Mouse (Mus musculus): ENCODE measurements around the gene Madcam1. TPM values are rescaled to one million over a fixed set of nuclear protein-coding genes. Genes with fewer than 3 reads are reported as not detected.
A peak's percentile ranks its signal among the peaks of the same experiment; 100 is the strongest.

Gene Madcam1
- polyA plus RNA-seq, 1 experiment from 2014 or later, result 3.2 TPM

DNA sequence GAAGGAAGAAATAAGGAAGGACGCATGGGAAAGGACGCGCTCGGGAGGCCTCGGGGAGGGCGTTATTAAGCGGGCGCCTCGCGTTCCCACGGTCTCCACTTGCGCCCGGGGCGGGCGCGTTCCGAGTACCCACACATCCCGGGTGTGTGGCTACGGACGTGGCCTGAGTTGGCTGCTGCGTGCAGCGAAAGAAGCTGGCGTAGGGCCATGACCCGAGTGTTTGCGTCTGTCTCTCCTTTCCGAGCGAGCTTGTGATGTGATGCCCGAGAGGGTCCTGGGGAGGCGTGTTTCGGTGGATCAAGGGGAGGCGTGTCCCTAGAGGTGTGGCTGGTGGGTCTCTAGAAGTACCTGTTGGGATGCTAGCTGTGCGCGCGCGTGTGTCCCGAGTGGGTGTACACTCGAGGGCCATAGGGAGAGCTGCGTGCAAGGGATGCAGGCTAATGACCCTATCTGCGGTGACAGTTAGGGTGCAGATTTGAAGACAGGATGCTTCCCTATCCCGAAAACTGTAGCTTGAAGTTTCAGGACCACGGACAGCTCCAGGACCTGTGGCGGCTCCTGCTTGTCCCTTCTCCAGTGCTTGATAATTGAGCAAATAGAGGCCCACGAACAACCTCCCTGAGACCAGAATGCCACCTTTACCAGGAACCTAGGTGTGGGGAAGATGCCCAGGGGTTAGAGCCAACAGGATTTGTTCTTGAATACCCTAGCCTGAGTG, 53.4 kb downstream of the Madcam1 start:
- Histone ChIP-seq H3K4me2 (replicated peaks) (peak overlapping the region; percentile 99), H3K4me1 (peaks cover 18% of the 10 kb centered on the region), H3K9ac (peak overlapping the region; percentile 74; the same call in 1 of the 2 replicates), H3K27me3 (peaks cover 55% of the 10 kb centered on the region), H3K36me3 (no peaks in the 10 kb centered on the region), H3K9me3 (replicated peaks) (no peaks in the 10 kb centered on the region), H3K4me3 (peak overlapping the region; percentile 72), H3K27ac (no peak overlapping the region)
- WGBS, result 5% methylated on average over 43 of the region's 43 CpGs
- ATAC-seq (ENCODE audit: low FRiP score), result 0 out of 2 replicates have a peak, but pooled peaks have one; percentile 14

Other genes starting within 250 kb of the Madcam1 start
- 0.05 TPM in 1 of 2 replicates, not detected in the other for gene Vmn2r83, start 195.8 kb upstream of the Madcam1 start, polyA plus RNA-seq (2016; fragmentation: Nextera tagmentation; extraction: Ambion mirVana)
- 13.4 and 14.6 TPM in 2 replicates for gene Plpp2, start 130.8 kb upstream of the Madcam1 start, polyA plus RNA-seq (2016; fragmentation: Nextera tagmentation; extraction: Ambion mirVana)
- 57.8 and 66.1 TPM in 2 replicates for gene Mier2, start 109.4 kb upstream of the Madcam1 start, polyA plus RNA-seq (2016; fragmentation: Nextera tagmentation; extraction: Ambion mirVana)
- not detected in 2 replicates for gene Theg, start 77.2 kb upstream of the Madcam1 start, polyA plus RNA-seq (2016; fragmentation: Nextera tagmentation; extraction: Ambion mirVana)
- 0.08 TPM in 1 of 2 replicates, not detected in the other for gene C2cd4c, start 50.5 kb upstream of the Madcam1 start, polyA plus RNA-seq (2016; fragmentation: Nextera tagmentation; extraction: Ambion mirVana)
- 30.3 and 33.0 TPM in 2 replicates for gene Shc2, start 26.6 kb upstream of the Madcam1 start, polyA plus RNA-seq (2016; fragmentation: Nextera tagmentation; extraction: Ambion mirVana)
- not detected in 2 replicates for gene Odf3l2, start 18.8 kb upstream of the Madcam1 start, polyA plus RNA-seq (2016; fragmentation: Nextera tagmentation; extraction: Ambion mirVana)
- 68.1 and 69.4 TPM in 2 replicates for gene Tpgs1, start 4.8 kb downstream of the Madcam1 start, polyA plus RNA-seq (2016; fragmentation: Nextera tagmentation; extraction: Ambion mirVana)
- 121 and 124 TPM in 2 replicates for gene Cdc34, start 17.6 kb downstream of the Madcam1 start, polyA plus RNA-seq (2016; fragmentation: Nextera tagmentation; extraction: Ambion mirVana)
- gene Gzmm, start 24.5 kb downstream of the Madcam1 start, polyA plus RNA-seq (2016; fragmentation: Nextera tagmentation; extraction: Ambion mirVana), result 1.2 and 1.3 TPM in 2 replicates
- gene Bsg, start 39.9 kb downstream of the Madcam1 start, polyA plus RNA-seq (2016; fragmentation: Nextera tagmentation; extraction: Ambion mirVana), result 658 and 661 TPM in 2 replicates
- gene Hcn2, start 52.1 kb downstream of the Madcam1 start, polyA plus RNA-seq (2016; fragmentation: Nextera tagmentation; extraction: Ambion mirVana), result 0.45 and 0.48 TPM in 2 replicates
- 42.7 and 47.5 TPM in 2 replicates for gene Polrmt, start 82.0 kb downstream of the Madcam1 start, polyA plus RNA-seq (2016; fragmentation: Nextera tagmentation; extraction: Ambion mirVana)
- gene Fgf22, start 90.5 kb downstream of the Madcam1 start, polyA plus RNA-seq (2016; fragmentation: Nextera tagmentation; extraction: Ambion mirVana), result 0.42 and 0.72 TPM in 2 replicates
- 103 and 108 TPM in 2 replicates for gene Rnf126, start 102.4 kb downstream of the Madcam1 start, polyA plus RNA-seq (2016; fragmentation: Nextera tagmentation; extraction: Ambion mirVana)
- 2.3 and 2.7 TPM in 2 replicates for gene Fstl3, start 112.7 kb downstream of the Madcam1 start, polyA plus RNA-seq (2016; fragmentation: Nextera tagmentation; extraction: Ambion mirVana)
- 0.23 and 0.30 TPM in 2 replicates for gene Prss57, start 126.4 kb downstream of the Madcam1 start, polyA plus RNA-seq (2016; fragmentation: Nextera tagmentation; extraction: Ambion mirVana)
- 189 and 198 TPM in 2 replicates for gene Palm, start 129.0 kb downstream of the Madcam1 start, polyA plus RNA-seq (2016; fragmentation: Nextera tagmentation; extraction: Ambion mirVana)
- 1.3 and 2.1 TPM in 2 replicates for gene Misp, start 156.4 kb downstream of the Madcam1 start, polyA plus RNA-seq (2016; fragmentation: Nextera tagmentation; extraction: Ambion mirVana)
- gene Ptbp1, start 189.9 kb downstream of the Madcam1 start, polyA plus RNA-seq (2016; fragmentation: Nextera tagmentation; extraction: Ambion mirVana), result 201 and 211 TPM in 2 replicates
- gene Prtn3, start 209.9 kb downstream of the Madcam1 start, polyA plus RNA-seq (2016; fragmentation: Nextera tagmentation; extraction: Ambion mirVana), result 11.8 and 14.1 TPM in 2 replicates
- 289 and 290 TPM in 2 replicates for gene Plppr3, start 210.1 kb downstream of the Madcam1 start, polyA plus RNA-seq (2016; fragmentation: Nextera tagmentation; extraction: Ambion mirVana)
- gene Elane, start 221.7 kb downstream of the Madcam1 start, polyA plus RNA-seq (2016; fragmentation: Nextera tagmentation; extraction: Ambion mirVana), result 0.56 TPM in 1 of 2 replicates, not detected in the other
- gene Cfd, start 226.3 kb downstream of the Madcam1 start, polyA plus RNA-seq (2016; fragmentation: Nextera tagmentation; extraction: Ambion mirVana), result not detected in 2 replicates
- 63.3 and 70.0 TPM in 2 replicates for gene Med16, start 244.4 kb downstream of the Madcam1 start, polyA plus RNA-seq (2016; fragmentation: Nextera tagmentation; extraction: Ambion mirVana)
- 25.5 and 54.9 TPM in 2 replicates for gene Gm26602, start 246.3 kb downstream of the Madcam1 start, polyA plus RNA-seq (2016; fragmentation: Nextera tagmentation; extraction: Ambion mirVana)

Data from hindbrain, embryonic 12.5 days (tissue).